Mouse (Mus musculus) embryonic facial prominence, embryonic 12.5 days (tissue): ENCODE results near the gene Arl8b. TPM values are rescaled to one million over a fixed set of nuclear protein-coding genes. Genes with fewer than 3 reads are reported as not detected.
"Not testable (repeated sequence)": the region's sequence is repeated elsewhere in the genome, so short reads cannot be mapped to it uniquely, and the experiment has no call there.

Experiments used
- ATAC-seq: fragments of 200-750 bp; cut with Nextera tagmentation; 2 replicates; pipeline ENCODE4 v1.8.0; 2017; ENCODE audit not compliant: insufficient number of reproducible peaks, insufficient read depth, low FRiP score, low TSS enrichment
- H3K27ac ChIP-seq: fragments of 300-500 bp; sonication (generic); 2 replicates; pipeline ENCODE4 v1.5.1; 2016; ENCODE audit warnings: mild to moderate bottlenecking
- H3K27me3 ChIP-seq: fragments of 300-500 bp; sonication (generic); 2 replicates; pipeline ENCODE4 v1.6.1; 2016; ENCODE audit warnings: mild to moderate bottlenecking, moderate library complexity
- H3K36me3 ChIP-seq: fragments of 300-500 bp; sonication (generic); 2 replicates; pipeline ENCODE4 v1.6.1; 2016; ENCODE audit warnings: mild to moderate bottlenecking
- H3K4me1 ChIP-seq: fragments of 300-500 bp; sonication (generic); 2 replicates; pipeline ENCODE4 v1.6.1; 2016
- H3K4me2 ChIP-seq: fragments of 300-500 bp; sonication (generic); replicated peaks from 2 replicates; pipeline ENCODE4 v1.6.1; 2016; ENCODE audit warnings: mild to moderate bottlenecking, moderate library complexity
- H3K4me3 ChIP-seq: fragments of 300-500 bp; sonication (generic); 2 replicates; pipeline ENCODE4 v1.5.1; 2016; ENCODE audit warnings: mild to moderate bottlenecking
- H3K9ac ChIP-seq: fragments of 300-500 bp; sonication (generic); 2 replicates; pipeline ENCODE4 v1.6.1; 2016; ENCODE audit warnings: mild to moderate bottlenecking, moderate library complexity
- H3K9me3 ChIP-seq: fragments of 300-500 bp; sonication (generic); 2 replicates; pipeline ENCODE4 v1.6.1; 2016; ENCODE audit warnings: mild to moderate bottlenecking, moderate library complexity
- WGBS: fragments of 180-500 bp; shearing (Covaris S2); methylation state at CpG from one replicate; pipeline ENCODE4 v1.1.7; 2016; 5-methylcytosine and 5-hydroxymethylcytosine counted together
- polyA plus RNA-seq: library from polyadenylated mRNA; unstranded; fragments of >200 nt; fragmentation: Nextera tagmentation; extraction: Ambion mirVana; gene quantifications from 2 replicates; pipeline ENCODE4 v1.2.1, GENCODE M21; 2016

Arl8b gene
- polyA plus RNA-seq, 1 experiment from 2014 or later: 69.5 TPM

GRCm38 (mm10) chr6:108839432-108839831, 56.5 kb downstream of the Arl8b start:
- ATAC-seq: no peak
- Histone ChIP-seq H3K36me3 (peaks cover 34% of the 10 kb centered on the region), H3K9me3 (no peaks in the 10 kb centered on the region), H3K4me1 (peaks cover 8% of the 10 kb centered on the region; the same call in 1 of the 2 replicates), H3K27me3 (no peaks in the 10 kb centered on the region), H3K9ac (no peak overlapping the region), H3K4me2 (no peak overlapping the region), H3K27ac (no peak overlapping the region), H3K4me3 (no peak overlapping the region)
- WGBS: 89% methylated on average over 4 of the region's 4 CpGs

DNA sequence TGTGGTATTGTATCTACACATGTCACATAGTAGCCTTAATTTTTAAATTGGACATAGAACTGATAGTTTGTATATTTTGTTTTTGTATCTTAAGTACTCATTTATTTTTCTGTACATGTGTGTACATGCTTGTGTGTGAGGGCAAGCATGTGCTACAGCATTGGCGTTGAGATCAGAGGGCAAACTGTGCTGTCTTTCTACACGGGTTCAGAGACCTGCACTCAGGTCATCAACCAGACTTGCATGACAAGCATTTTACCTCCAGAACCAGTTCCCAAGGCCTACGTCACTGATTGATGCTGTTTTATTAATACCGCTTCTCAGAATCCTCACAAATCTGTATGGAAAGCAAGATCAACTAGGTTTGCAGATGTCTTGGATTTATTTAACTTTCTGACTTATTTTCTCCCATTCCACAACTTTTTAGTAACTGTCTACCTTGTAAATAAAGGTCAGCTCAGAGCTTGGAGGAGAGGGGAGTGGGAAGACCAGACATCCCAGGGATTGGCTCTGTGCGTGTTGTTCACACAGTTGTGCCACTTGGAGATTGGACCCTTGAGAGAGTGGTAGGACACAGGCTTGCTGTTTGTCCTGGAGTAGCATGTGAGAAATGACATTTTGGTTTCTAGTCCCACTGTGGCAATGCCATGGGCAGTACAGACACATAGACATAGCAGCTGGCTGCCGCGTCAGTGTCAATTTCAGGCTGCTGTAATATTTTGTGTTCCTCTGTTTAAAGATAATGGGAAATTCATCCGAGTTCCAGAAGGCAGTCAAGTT, 58.2 kb downstream of the Arl8b start:
- H3K27ac ChIP-seq: no peak overlapping the region
- H3K4me2 ChIP-seq: no peak overlapping the region
- H3K4me3 ChIP-seq: no peak overlapping the region
- no peaks in the 10 kb centered on the region for H3K9me3 ChIP-seq
- peaks cover 6% of the 10 kb centered on the region; the same call in 1 of the 2 replicates for H3K4me1 ChIP-seq
- H3K9ac ChIP-seq: no peak overlapping the region
- no peaks in the 10 kb centered on the region for H3K27me3 ChIP-seq
- peaks cover 38% of the 10 kb centered on the region for H3K36me3 ChIP-seq
- ATAC-seq: no peak
- WGBS: 92% methylated on average over 8 of the region's 8 CpGs

DNA sequence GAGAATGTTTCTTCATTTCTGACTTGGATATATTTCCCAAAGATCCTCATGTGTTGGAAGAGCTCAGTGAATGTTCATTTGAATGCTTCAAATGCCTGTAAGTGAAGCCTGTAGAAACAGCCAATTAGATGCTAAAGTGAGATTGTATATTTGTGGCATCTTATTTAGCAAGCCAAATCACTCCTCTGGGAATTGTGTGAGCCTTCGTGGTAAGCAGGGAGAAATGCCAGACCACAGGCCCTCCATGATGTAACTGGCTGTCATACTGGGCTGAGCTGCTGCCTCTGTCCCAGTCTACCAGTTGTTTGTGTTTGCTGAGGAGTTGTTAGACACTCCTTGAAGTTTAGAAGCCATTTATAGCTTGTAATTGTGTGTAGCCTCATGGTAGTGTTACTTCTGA, 60.8 kb downstream of the Arl8b start:
- no peak for ATAC-seq
- peaks cover 32% of the 10 kb centered on the region for H3K36me3 ChIP-seq
- H3K27ac ChIP-seq: no peak overlapping the region
- 85% methylated on average over 1 of the region's 1 CpGs for WGBS
- no peak overlapping the region for H3K9ac ChIP-seq
- no peak overlapping the region for H3K4me2 ChIP-seq
- H3K9me3 ChIP-seq: no peaks in the 10 kb centered on the region
- no peak overlapping the region for H3K4me3 ChIP-seq
- H3K4me1 ChIP-seq: no peaks in the 10 kb centered on the region
- H3K27me3 ChIP-seq: no peaks in the 10 kb centered on the region

- Histone ChIP-seq H3K9ac (no peak overlapping the region), H3K27ac (no peak overlapping the region), H3K27me3 (no peaks in the 10 kb centered on the region), H3K36me3 (peaks cover 36% of the 10 kb centered on the region), H3K4me3 (no peak overlapping the region), H3K4me2 (no peak overlapping the region), H3K9me3 (no peaks in the 10 kb centered on the region), H3K4me1 (no peaks in the 10 kb centered on the region)
- ATAC-seq: no peak
- WGBS: 80% methylated on average over 3 of the region's 3 CpGs
Observed at GRCm38 (mm10) chr6:108844093-108844492, 61.2 kb downstream of the Arl8b start.

DNA sequence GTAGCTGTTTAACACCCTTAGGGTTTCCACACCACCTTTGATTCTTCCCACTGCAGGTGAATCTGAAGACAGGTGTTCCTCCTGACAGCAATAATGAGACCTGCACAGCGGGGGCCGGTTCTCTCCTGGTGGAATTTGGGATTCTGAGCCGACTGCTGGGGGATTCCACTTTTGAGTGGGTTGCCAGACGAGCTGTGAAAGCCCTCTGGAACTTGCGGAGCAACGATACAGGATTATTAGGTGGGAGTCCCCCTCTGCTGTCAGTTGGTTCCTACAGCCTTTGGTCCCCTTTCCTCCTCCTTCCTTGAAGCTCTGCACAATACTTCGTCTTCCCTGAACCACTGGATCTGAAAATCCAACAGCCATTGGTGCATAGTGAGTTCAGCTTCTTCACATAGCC, 61.9 kb downstream of the Arl8b start:
- WGBS: 93% methylated on average over 7 of the region's 7 CpGs
- no peak overlapping the region for H3K4me2 ChIP-seq
- no peaks in the 10 kb centered on the region for H3K27me3 ChIP-seq
- no peak for ATAC-seq
- H3K27ac ChIP-seq: no peak overlapping the region
- H3K4me1 ChIP-seq: no peaks in the 10 kb centered on the region
- no peak overlapping the region for H3K4me3 ChIP-seq
- no peak overlapping the region for H3K9ac ChIP-seq
- H3K36me3 ChIP-seq: peaks cover 40% of the 10 kb centered on the region
- H3K9me3 ChIP-seq: no peaks in the 10 kb centered on the region

- Histone ChIP-seq H3K4me1 (no peaks in the 10 kb centered on the region), H3K4me3 (no peak overlapping the region), H3K27me3 (no peaks in the 10 kb centered on the region), H3K4me2 (no peak overlapping the region), H3K27ac (no peak overlapping the region), H3K36me3 (peaks cover 60% of the 10 kb centered on the region), H3K9me3 (no peaks in the 10 kb centered on the region), H3K9ac (no peak overlapping the region)
- 90% methylated on average over 8 of the region's 8 CpGs for WGBS
- no peak for ATAC-seq
Observed at GRCm38 (mm10) chr6:108852088-108852670, 69.3 kb downstream of the Arl8b start.

- H3K4me1 ChIP-seq: no peaks in the 10 kb centered on the region
- H3K9me3 ChIP-seq: no peaks in the 10 kb centered on the region
- H3K27ac ChIP-seq: no peak overlapping the region
- no peaks in the 10 kb centered on the region for H3K27me3 ChIP-seq
- no peak overlapping the region for H3K4me2 ChIP-seq
- no peak overlapping the region for H3K4me3 ChIP-seq
- H3K9ac ChIP-seq: no peak overlapping the region
- ATAC-seq: no peak
- peaks cover 60% of the 10 kb centered on the region for H3K36me3 ChIP-seq
- 87% methylated on average over 5 of the region's 5 CpGs for WGBS
Observed at GRCm38 (mm10) chr6:108852986-108853385, 70.1 kb downstream of the Arl8b start.

GRCm38 (mm10) chr6:108858583-108858982, 75.7 kb downstream of the Arl8b start:
- ATAC-seq: no peak
- Histone ChIP-seq H3K36me3 (peaks cover 20% of the 10 kb centered on the region), H3K4me3 (no peak overlapping the region), H3K27me3 (no peaks in the 10 kb centered on the region), H3K9me3 (no peaks in the 10 kb centered on the region), H3K9ac (no peak overlapping the region), H3K4me1 (no peaks in the 10 kb centered on the region), H3K27ac (no peak overlapping the region), H3K4me2 (no peak overlapping the region)
- WGBS: 97% methylated on average over 9 of the region's 9 CpGs

DNA sequence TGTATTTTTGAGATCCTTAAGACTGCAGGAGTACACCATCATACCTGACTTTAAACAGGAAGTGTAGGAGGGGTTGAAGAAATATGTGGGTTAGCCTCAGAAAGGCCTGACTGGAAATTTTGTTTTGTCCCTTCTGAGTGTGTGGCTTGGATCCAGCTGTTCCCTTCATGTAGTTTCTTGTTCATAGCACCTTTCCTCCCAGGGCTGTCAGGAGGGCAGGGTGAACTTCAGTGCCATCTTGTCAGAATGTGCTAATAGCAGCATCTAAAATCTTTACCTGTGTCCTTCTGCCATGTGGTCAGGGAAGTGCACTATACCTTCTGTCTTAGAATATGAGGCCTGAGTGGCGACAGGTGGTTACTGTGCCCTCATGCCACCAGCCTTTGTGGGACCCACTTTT, 78.3 kb downstream of the Arl8b start:
- H3K27me3 ChIP-seq: no peaks in the 10 kb centered on the region
- WGBS: 88% methylated on average over 1 of the region's 1 CpGs
- no peak overlapping the region for H3K9ac ChIP-seq

GRCm38 (mm10) chr6:108862548-108862947, 79.6 kb downstream of the Arl8b start:
- 94% methylated on average over 2 of the region's 2 CpGs for WGBS
- Histone ChIP-seq H3K4me2 (no peak overlapping the region), H3K27me3 (no peaks in the 10 kb centered on the region), H3K27ac (no peak overlapping the region), H3K9ac (no peak overlapping the region), H3K9me3 (no peaks in the 10 kb centered on the region), H3K36me3 (no peaks in the 10 kb centered on the region; the same call in 1 of the 2 replicates), H3K4me3 (no peak overlapping the region), H3K4me1 (no peaks in the 10 kb centered on the region)
- no peak for ATAC-seq

More for the DNA sequence above, 78.3 kb downstream of the Arl8b start:
- Histone ChIP-seq H3K36me3 (no peaks in the 10 kb centered on the region; the same call in 1 of the 2 replicates), H3K4me2 (no peak overlapping the region), H3K4me3 (no peak overlapping the region), H3K9me3 (no peaks in the 10 kb centered on the region), H3K27ac (no peak overlapping the region), H3K4me1 (no peaks in the 10 kb centered on the region)
- ATAC-seq: no peak

- H3K4me3 ChIP-seq: no peak overlapping the region
- no peak overlapping the region for H3K9ac ChIP-seq
- no peaks in the 10 kb centered on the region; the same call in 1 of the 2 replicates for H3K36me3 ChIP-seq
- no peaks in the 10 kb centered on the region for H3K27me3 ChIP-seq
- no peaks in the 10 kb centered on the region for H3K9me3 ChIP-seq
- 77% methylated on average over 5 of the region's 5 CpGs for WGBS
- no peak for ATAC-seq
- no peak overlapping the region for H3K4me2 ChIP-seq
- no peak overlapping the region for H3K27ac ChIP-seq
- H3K4me1 ChIP-seq: no peaks in the 10 kb centered on the region
Observed at GRCm38 (mm10) chr6:108866317-108866716, 83.4 kb downstream of the Arl8b start.

DNA sequence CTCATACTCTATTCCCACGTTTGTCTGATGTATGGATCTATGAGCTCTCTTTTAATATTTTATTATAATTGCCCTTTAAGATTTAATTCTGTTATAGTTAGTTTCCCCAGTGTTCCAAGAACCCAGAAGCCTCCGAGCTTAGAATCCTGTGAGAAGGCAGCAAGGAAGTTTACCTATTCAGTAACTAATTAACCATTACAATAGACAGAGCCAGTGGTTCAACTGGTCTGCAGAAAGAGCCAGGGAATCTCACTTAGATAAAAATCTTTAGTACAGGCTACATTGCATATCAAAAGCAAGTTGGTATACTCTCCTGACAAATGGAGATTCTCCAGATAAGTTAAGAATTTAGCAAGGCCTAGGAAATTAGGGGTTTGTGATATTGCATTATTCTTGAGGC, 86.1 kb downstream of the Arl8b start:
- not testable (repeated sequence) for H3K27me3 ChIP-seq, ATAC-seq
- 66% methylated on average over 2 of the region's 2 CpGs for WGBS

More for the DNA sequence above, 86.1 kb downstream of the Arl8b start:
- H3K9ac ChIP-seq, H3K9me3 ChIP-seq, H3K27ac ChIP-seq, H3K36me3 ChIP-seq, H3K4me1 ChIP-seq, H3K4me3 ChIP-seq, H3K4me2 ChIP-seq: not testable (repeated sequence)
